Mouse (Mus musculus) gastrocnemius, postnatal 10 days (tissue): Measurements from ENCODE around the gene Myh9. TPM values are rescaled to one million over a fixed set of nuclear protein-coding genes. Genes with fewer than 3 reads are reported as not detected.
A peak's percentile ranks its signal among the peaks of the same experiment; 100 is the strongest.
"Not testable (repeated sequence)": the region's sequence is repeated elsewhere in the genome, so short reads cannot be mapped to it uniquely, and the experiment has no call there.

ENCODE experiments used
- DNase-seq: peaks from one replicate; pipeline ENCODE4 v3.0.0; 2021; ENCODE audit warnings: mixed read lengths
- total RNA-seq, 2 experiments: library from RNA; stranded (reverse); gene quantifications; 2 replicates each; pipeline ENCODE4 v1.2.3; 2021

Gene Myh9
- total RNA-seq, 2 experiments from 2014 or later = 117 to 155 TPM

DNA sequence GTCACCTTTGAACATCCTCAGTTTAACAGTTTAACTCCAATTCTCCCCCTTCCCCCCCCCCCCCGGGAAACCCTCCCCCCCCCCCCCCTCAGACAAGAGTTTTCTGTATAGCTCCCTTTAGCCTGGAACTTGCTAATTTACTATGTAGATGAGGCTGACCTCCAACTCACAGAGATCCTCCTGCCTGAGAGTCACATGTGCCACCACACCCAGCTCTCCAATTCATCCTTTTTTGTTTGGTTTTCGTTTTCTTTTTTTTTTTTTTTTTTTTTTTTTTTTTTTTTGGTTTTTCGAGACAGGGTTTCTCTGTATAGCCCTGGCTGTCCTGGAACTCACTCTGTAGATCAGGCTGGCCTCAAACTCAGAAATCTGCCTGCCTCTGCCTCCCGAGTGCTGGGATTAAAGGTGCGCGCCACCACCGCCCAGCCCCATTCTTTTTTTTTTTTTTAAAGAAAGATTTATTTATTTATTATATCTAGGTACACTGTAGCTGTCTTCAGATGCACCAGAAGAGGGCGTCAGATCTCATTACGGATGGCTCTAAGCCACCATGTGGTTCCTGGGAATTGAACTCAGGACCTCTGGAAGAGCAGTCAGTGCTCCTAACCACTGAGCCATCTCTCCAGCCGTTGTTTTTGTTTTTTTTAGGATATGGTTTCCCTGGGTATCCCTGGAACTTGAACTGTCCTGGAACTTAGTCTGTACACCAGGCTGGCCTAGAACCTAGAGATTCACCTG is 25.4 kb upstream of the Myh9 start:
- not testable (repeated sequence) for DNase-seq

- DNase-seq = no peak
Measured at GRCm38 (mm10) chr15:77866583-77867220, 24.7 kb upstream of the Myh9 start.

- no peak for DNase-seq
Measured at GRCm38 (mm10) chr15:77864063-77864758, 22.2 kb upstream of the Myh9 start.

DNA sequence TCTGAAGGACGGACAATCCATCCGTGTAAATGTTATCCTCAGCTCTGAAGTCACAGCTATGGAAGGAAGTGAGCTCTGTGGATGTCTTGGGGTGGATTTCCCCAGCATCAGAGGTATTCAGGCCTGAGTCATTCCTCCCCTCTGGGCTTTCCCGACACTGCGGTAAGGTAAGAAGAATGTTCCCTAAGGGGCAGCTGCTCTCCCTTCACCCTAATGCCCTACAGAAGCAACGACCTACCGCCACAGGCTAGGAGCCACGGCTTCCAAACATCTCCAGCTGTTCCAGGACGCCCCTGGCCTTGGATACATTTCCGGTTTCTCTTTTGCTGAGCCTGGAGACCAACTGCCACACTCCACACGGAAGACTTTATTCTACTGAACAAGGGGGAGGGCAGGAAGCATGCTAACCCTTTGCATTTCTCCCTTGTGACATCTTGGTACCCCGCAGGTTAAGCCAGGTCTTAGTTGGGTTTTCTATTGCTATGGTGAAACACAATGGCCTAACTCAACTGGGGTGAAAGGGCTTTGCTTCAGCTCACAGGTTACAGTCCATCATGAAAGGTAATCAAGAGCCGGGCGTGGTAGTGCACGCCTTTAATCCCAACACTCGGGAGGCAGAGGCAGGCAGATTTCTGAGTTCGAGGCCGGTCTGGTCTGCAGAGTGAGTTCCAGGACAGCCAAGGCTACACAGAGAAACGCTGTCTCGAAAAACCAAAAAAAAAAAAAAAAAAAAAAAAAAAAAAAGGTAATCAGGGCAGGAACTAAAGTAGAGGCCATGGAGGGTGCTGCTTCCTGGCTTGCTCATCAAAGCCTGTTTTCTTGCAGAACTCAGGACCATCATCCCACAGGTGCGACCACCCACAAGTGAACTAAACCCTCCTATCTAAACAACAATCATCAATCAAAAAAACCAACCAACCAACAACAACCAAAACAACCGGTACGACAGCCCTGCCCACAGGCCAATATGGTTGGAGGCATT is 21.3 kb upstream of the Myh9 start:
- no peak for DNase-seq

GRCm38 (mm10) chr15:77860081-77860665 is 18.2 kb upstream of the Myh9 start:
- no peak for DNase-seq

DNA sequence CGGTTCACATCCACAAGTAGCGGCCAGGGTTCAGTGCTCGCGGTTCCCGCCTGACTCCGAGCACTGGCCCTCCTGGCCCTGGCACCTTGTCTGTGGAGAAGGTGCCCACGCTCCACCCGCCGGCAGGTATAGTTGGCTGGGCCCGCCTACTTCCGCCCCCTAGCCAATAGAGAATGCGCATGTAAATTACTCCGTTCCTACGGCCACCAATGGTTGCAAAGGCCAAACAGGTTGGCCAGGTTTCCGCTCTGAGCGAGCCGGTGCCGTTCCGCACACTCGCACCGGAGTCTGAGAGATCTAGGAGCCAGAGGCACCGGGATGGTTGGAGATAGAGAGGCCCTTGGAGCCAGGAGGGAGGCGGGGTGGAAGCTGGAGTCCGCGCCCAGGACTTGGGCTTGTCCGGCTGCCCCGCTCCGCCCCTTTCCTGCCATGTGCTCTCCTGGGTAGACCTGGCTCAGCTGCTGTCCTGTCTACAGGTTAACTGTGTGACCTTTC is 15.7 kb upstream of the Myh9 start:
- DNase-seq = peak; percentile 24

GRCm38 (mm10) chr15:77856541-77856940 is 14.6 kb upstream of the Myh9 start:
- DNase-seq = peak; percentile 44

DNA sequence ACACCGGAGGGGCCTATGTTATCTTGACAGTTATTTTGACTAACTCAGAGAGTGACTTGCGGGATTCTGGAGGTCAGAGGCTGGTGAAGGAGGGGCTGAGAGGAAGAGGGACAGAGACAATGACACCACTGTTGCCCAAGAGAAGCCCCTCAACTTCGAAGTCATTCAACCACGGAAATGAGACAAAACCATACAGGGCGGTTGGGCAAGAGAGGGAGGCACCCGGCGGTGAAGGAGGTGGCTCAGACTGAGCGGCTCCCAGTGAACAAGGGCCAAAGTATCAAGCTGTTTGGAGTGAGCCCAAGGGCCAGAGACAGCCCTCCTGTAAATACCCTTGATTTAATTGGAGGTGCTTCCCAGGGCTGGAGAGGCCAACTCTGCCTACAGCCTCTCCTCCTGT is 13.3 kb upstream of the Myh9 start:
- no peak for DNase-seq

DNA sequence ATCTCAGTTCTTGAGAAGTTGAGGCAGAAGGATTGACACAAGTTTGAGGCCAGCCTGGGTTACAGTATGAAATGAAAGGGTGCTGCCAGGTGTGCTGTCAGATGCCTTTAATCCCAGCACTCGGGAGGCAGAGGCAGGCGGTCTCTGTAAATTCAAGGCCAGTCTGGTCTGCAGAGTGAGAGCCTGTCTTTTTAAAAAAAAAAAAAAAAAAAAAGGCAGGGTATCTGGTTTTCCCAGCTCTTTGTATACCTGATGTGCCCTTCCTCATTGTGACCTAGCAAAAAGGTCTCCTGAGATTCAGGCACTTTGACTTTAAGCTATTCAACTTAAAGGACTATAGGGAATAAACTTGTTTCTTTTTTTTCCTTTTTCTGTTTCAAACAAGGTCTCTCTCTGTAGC is 10.0 kb upstream of the Myh9 start:
- no peak for DNase-seq

DNA sequence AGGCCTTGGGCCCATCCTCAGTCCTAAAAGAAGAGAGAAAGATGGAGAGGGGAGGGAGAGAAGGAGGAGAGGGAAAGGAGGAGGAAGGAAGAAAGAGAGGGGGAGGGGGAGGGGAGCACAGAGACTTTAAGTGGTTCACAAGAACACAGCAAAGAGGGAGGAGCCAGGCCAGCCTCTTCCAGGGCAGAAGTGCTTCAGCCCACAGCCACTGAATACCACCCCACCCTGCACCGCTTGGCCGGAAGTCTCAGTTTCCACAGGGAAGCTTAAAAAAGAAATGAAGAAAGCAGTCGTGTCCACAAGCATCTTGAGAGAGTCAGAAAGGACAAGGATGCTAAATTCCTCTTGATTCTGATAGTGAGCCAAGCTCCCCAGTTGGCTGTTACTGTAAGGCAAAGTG is 9.2 kb upstream of the Myh9 start:
- no peak for DNase-seq

GRCm38 (mm10) chr15:77849572-77850229 is 7.7 kb upstream of the Myh9 start:
- no peak for DNase-seq

DNA sequence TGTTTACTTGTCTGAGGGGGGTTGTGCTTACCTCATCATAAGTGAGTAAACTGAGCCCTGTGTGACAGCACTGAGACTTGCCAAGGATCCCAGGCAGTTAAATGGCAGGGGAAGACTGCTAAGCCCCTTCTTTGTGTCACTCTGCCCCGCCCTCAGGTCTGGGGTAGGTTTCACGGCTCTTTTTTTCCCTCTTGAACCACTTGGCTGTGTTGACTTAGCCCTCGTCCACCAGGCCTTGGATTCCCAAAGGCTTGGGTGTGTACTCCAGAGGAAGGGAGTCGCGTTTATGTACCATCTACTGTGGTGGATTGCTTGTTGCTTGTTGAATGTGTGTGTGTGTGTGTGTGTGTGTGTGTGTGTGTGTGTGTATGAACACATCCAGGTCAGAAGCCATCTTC is 7.1 kb upstream of the Myh9 start:
- no peak for DNase-seq

DNA sequence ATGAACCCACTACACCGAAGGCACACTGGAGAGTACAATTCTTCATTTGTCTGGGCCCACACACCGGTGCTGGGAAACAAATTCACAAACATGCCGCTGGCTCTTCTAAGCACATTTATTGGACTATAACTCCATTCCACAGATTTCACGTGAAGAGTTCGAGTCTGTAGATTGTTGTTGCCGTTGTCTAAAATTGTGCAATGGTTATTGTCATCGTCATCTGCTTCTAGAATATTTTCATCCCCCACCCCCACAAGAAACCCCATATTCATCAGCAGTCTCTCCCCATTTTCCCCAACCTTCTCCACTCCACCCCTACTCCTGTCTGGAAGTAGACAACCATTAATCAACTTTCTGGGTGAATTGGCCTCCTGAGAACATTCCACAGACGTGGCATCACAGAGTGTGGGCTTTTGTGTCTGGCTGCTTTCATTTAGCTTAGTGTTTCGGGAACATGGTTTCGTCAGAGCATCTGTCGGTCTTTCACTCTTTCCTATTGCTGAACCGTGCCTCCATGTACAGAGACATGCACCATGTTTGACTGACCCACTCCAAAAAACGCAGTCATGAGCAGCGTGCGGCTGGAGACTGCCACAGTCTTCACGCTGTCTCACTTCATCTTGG is 6.6 kb upstream of the Myh9 start:
- DNase-seq = no peak

DNA sequence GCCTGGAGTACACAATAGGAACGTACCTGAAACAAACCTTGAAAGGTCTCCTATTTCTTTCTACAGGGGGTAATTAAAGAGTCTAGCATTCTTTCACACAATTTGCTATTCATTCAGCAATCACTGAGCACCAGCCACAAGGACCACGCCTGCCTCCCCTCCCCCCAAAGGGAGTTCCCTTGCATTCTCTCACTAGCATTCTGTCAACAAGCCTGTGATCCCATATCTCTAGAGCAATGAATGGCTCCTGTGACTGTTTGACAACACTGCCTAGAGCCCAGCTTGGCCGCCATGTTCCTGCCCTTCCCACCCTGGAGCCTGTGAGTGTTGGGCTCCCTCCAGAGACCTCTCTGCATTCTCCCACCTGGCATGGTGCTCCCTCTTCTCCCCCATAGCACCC is 5.9 kb upstream of the Myh9 start:
- no peak for DNase-seq

- DNase-seq = no peak
Measured at GRCm38 (mm10) chr15:77847108-77847507, 5.1 kb upstream of the Myh9 start.

GRCm38 (mm10) chr15:77845931-77846595 is 4.1 kb upstream of the Myh9 start:
- DNase-seq = not testable (repeated sequence)

DNA sequence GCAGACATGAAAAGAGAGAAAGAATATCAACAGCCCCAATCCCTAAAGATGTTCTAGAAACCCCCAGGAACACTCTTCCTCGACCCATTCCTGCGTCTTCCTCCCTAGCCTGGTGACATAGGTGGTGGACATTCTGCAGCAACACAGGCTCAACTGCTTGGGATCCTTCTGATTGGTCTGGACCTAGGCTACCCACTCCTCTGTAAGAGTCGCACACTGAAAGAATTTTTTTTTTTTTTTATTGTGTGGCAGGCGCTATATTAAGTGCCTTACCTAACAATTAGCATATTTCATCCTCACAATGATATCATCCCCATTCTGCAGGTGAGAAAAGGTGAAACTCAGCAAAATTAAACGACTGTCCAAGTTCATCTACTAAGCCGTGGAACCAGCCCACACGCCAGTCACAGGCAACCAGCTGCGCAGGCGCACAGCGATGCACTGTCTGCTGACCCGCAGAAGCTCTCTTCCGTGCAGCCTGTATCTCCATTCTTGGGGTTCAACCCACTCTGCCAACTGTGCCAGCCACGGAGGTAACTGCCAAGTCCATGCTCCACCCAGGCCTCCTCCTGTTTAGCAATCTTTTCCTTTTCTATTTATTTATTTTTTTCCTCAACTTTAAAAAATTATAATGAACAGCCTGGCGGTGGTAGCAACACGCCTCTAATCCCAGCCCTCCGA is 3.1 kb upstream of the Myh9 start:
- no peak for DNase-seq

DNA sequence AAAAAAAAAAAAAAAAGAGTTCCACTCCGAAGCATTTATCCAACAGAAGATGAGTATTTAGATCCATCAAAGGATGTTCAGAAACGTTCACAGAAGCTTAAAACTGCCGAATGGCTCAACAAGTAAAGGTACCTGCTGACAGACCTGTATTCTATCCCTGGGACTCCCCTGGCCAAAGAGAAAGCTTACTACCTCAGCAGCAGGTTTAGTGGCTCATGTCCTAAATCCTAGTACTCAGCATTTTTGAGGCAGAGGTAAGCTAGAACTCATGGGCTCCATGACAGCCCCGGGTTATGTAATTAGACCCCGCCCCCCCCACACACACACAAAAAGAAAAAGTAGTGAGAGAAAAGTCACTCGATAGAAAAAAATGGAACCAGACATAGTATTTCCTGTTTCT is 2.1 kb upstream of the Myh9 start:
- no peak for DNase-seq

DNA sequence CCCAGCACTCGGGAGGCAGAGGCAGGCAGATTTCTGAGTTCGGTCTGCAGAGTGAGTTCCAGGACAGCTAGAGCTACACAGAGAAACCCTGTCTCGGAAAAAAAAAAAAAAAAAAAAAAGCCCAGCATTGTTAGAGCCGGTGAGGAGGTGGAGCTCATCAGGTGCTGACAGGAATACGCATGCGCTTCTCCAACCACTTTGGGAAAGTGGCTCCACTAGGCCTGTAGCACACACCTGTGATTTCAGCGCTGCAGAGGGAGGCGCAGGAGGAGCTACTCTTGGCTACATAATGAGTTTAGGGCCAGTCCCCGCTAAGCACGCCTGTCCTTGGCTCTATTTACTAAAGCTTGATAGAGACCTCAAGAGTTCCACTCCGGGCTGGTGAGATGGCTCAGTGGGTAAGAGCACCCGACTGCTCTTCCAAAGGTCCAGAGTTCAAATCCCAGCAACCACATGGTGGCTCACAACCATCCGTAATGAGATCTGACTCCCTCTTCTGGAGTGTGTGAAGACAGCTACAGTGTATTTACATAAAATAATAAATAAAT is 1.6 kb upstream of the Myh9 start:
- DNase-seq = not testable (repeated sequence)
